Mouse (Mus musculus): Measurements from ENCODE around the gene Gucy1b2. TPM values are rescaled to one million over a fixed set of nuclear protein-coding genes. Genes with fewer than 3 reads are reported as not detected.

Gucy1b2 gene
- total RNA-seq, 4 experiments from 2014 or later: 0.28 TPM; not detected in 3

DNA sequence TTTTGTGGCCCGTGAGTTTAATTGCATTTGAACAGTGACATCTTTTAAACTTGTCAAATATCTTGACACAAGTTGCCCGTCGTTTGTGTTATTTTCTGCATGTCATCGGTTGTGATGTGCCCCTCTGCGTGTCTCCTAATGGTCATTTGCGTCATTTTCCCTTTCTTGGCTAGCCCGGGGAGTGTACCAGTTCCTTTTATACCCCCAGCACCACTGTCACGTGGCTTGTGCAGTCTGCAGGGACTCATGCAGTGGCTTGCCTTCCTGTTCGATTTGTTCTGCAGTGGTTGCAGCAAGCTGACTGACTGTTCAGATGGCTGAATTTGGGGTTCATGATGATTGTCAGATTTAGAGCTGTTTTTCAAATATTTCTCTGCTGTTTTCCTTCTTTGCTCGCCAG, 82.1 kb downstream of the Gucy1b2 start:
- DNase-seq (ENCODE audit: low spot score): no peak

DNA sequence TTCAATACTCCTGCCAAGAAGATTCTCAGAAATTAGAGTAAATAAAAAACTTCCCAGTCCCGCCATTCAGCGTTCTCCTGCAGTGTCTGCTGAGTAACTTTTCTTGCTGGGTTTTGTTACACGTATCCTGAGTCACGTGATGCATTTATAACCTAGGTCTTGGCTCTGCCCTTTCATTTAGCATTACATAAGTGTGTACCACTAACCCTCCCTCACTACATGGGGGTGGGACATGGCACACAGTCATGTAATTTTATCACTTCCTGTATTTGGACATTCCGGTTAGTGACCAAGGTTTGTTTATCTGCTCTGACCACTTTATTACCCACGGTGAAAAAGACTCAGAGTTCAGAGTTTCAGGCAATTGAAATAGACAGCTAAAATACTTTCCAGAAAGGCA, 85.3 kb downstream of the Gucy1b2 start:
- peak; percentile 70 for DNase-seq (ENCODE audit: low spot score)

DNA sequence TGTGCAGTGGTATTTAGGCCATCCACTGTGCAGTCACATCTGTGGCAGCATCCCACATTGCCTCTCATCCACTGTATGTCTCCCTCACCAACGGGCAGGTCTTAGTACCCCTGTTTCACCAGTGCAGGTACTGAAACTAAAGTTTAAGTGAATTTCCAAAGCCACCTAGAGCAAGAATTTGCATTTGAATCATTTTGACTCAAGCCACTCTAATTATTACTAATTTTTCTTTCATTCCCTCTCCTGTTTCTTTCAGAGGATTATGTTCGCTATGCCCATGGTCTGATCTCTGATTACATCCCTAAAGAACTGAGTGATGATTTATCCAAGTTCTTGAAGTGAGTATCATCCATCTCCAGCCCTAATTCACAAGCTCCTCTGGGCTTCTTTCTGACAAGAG, 92.3 kb downstream of the Gucy1b2 start:
- no peak for DNase-seq (ENCODE audit: low spot score)

DNA sequence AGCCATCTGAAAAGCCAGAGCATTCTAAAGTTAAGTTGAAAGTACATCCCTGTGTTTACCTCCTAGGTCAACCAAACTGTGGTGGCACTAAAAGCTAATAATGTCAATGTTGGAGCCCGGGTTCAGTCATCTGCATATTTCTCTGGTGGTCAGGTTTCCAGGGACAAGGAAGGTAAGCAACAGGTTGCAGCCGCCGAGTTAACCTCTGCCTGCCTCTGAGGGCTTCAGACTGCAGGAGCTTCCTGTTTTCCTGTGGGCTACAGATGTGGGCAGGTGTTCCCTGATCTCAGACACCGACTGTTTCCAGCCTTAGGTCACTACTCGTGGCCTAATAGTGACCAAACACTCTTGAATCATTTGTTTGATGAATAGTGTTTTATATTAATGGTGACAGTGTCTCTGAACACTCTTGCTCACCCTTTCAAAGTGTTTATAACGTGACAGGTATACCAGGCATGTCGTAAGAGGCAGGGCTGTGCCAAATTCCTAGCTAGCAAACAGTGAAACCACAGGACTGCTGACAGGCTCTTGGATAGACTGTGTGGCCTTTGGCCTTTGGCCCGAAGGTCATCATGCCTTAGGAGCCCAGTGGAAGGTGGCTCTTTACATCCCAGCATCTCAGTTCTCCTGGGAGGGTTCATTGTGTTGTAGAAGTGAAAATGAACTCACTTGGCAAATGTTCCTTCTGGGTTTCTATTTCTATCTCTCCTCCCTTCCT, 94.7 kb downstream of the Gucy1b2 start:
- DNase-seq (ENCODE audit: low spot score): no peak

DNA sequence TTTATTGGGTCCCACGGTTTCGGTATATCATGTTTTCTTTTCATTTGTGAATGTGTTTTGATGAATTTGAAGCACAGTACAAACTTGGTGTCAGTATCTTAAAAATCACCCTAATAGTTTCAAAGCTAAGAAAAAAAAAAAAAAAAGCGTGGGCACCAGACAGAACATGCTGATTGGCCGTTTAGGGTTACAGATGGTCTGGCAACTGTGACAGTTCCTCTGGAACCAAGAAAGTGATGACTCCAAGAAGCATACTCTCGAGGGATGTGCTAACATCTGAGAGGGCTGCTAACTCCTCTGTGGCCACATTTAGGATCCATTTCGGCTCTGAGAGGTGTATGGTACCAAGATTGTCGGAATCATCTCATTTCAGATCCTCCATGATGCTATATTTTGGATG, 100.9 kb downstream of the Gucy1b2 start:
- DNase-seq (ENCODE audit: low spot score): no peak

DNA sequence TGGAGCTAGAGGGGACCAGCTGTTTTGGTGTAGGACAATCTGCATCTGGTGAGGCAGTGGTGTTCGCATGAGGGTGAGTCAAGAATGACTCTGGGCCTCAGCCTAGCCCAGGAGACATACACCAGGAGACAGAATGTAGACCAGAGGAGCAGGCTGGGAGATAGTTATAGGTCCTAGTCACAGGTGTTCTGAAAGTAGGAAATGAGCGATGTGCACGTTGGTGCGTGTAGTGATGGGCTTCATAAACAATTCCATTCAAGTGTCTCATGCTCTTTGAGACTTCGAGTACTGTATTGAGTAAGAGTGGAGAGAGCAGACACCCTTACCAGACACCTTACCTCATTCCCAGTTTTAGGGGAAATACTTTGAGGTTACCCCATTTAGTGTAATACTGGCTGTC, 102.3 kb downstream of the Gucy1b2 start:
- no peak for DNase-seq (ENCODE audit: low spot score)

DNA sequence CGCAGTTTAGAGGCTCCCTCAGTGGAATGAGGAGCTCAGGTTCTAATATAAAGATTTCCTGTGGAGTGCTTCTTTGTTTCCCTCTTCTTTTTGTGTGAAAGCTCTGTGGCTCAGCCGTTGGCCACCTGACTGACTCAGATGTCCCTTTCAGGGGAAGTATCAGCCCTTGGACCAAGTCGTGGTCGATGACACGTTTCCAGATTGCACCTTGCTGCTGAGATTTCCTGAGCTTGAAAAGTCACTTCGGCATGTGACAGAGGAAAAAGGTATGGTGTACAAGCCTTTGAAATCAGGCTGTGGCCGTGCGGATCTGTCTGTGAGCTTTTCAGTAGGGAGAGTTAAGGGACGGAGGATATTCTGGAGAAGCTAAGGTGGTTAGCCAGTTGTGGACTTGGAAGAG, 102.7 kb downstream of the Gucy1b2 start:
- no peak for DNase-seq (ENCODE audit: low spot score)

DNA sequence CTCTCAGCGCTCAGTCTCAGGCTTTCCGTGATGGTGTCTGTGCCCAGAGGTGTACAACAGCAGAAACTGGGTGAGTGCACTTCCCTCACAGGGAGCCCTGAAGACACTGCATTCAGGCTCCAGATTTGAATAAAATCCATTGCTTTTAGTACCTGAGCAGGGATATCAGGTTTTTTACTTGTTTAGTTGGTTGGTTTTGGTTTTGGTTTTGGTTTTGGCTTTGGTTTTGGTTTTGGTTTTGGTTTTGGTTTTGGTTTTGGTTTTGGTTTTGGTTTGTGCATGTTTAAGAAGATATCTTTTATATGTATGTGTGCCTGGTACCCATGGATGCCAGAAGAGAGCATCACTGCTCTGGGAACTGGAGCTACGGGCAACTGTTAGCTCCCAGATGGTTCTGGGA, 105.2 kb downstream of the Gucy1b2 start:
- no peak for DNase-seq (ENCODE audit: low spot score)

DNA sequence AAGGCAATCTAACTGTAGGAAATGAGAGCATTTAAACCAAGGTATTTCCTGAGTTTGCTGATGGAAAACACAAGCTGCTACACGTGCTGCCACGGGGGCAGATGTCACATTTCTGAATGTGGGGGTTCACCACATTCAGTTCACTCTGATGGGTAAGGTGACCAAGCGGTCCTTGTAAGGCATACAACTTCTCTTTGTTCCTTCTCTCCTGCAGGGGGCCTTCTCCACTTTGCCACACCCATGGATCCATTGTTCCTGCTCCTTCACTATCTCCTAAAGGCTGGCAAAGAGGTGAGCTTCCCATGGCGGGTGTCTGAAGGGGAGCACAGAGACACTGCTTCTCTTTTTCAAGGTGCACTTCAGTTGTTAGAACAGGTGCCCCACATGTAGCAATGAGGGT, 105.9 kb downstream of the Gucy1b2 start:
- no peak for DNase-seq (ENCODE audit: low spot score)

DNA sequence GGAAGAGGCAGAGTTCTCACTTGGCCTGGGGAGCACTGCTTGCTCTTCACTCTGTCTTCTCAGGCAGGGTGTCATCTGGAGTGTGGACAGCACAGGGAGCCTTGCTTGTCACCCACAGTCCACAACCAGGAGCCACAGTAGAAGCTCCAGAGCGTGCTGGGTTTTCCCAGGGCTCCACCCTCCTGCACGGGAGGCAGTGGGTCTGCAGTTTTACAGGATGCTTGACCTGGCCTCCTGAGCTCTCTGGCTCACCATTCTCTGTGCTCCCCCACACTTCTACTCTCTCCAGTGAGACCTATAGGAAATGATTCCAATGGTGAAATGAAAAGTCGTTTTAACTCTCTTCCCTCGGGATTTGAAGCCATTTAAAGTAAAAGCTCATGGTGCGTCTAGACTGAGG, 106.3 kb downstream of the Gucy1b2 start:
- DNase-seq (ENCODE audit: low spot score): no peak

DNA sequence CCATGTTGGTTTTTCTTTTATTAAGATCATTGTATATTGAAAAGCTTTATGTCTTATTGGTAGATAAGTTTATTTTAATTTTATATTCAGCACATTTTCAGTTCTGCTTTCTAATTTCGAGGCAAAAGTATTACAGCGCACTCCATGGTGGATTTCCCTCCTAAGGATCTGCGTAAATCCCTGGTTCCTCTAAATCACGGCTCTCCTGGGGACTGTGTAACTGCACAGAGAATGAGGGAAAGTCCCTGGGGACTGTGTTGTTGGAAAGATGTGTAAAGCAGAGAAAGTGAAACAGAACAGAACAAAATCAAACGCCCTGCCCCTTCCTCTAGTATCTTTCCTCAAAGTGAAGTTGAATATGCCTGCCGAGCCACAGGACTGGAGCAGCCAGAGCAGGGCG, 109.0 kb downstream of the Gucy1b2 start:
- peak; percentile 29 for DNase-seq (ENCODE audit: low spot score)

DNA sequence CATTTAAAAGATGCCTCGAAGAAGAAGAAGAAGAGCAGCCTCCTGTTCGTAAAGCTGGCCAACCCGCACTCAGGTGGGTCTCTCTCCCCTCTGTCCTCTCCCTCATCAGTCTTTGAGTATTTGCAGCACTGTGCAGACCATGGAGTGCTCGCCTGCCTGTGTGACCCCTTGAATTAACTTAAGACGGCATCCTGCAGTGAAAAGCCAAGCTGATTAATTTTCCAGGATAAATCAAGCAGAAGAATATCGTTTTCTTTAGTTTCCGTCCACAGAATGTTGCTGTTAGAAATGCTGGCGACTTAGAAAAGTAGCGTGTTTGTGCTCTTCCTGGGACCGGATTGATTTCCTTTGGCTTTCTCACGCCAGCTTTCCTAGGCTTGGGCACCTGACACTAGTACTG, 109.5 kb downstream of the Gucy1b2 start:
- no peak for DNase-seq (ENCODE audit: low spot score)

Other genes with a start within 250 kb of the Gucy1b2 start
- 10 to 100 TPM in 3 of 4 experiments, 1 to 10 TPM in 1; 9.8 to 13.4 (median 11.0) TPM for gene Rnaseh2b, start 163.7 kb downstream of the Gucy1b2 start, total RNA-seq (2022)
- under 1 TPM in 1 of 4 experiments, not detected in 3; 0.17 TPM for gene Dleu7, start 163.2 kb downstream of the Gucy1b2 start, total RNA-seq (2022)
- gene Fam124a, start 99.4 kb upstream of the Gucy1b2 start, total RNA-seq (2022): 1 to 10 TPM; 3.6 to 5.0 (median 3.7) TPM
- gene Gm4131, start 110.6 kb upstream of the Gucy1b2 start, total RNA-seq (2022): not detected
- not detected for gene Serpine3, start 207.4 kb upstream of the Gucy1b2 start, total RNA-seq (2022)